Mouse (Mus musculus) neural tube, embryonic 13.5 days (tissue): Measurements from ENCODE around the gene Crispld2. TPM values are rescaled to one million over a fixed set of nuclear protein-coding genes. Genes with fewer than 3 reads are reported as not detected.

Experiments used
- ATAC-seq: fragments of 200-750 bp; cut with Nextera tagmentation; 2 replicates; pipeline ENCODE4 v1.8.0; 2017; ENCODE audit warnings: low read depth, mild to moderate bottlenecking, moderate TSS enrichment, moderate library complexity
- H3K27ac ChIP-seq: fragments of 300-500 bp; sonication (generic); replicated peaks from 2 replicates; pipeline ENCODE4 v1.5.1; 2015; ENCODE audit warnings: moderate library complexity, mild to moderate bottlenecking, inconsistent platforms
- H3K27me3 ChIP-seq: fragments of 300-500 bp; sonication (generic); 2 replicates; pipeline ENCODE4 v1.6.1; 2015; ENCODE audit warnings: mild to moderate bottlenecking, inconsistent platforms
- H3K36me3 ChIP-seq: fragments of 300-500 bp; sonication (generic); 2 replicates; pipeline ENCODE4 v1.6.1; 2015; ENCODE audit warnings: mild to moderate bottlenecking, inconsistent platforms
- H3K4me1 ChIP-seq: fragments of 300-500 bp; sonication (generic); replicated peaks from 2 replicates; pipeline ENCODE4 v1.6.1; 2015; ENCODE audit warnings: inconsistent platforms
- H3K4me2 ChIP-seq: fragments of 300-500 bp; sonication (generic); 2 replicates; pipeline ENCODE4 v1.6.1; 2015; ENCODE audit warnings: inconsistent platforms, mild to moderate bottlenecking, moderate library complexity
- H3K4me3 ChIP-seq: fragments of 300-500 bp; sonication (generic); 2 replicates; pipeline ENCODE4 v1.5.1; 2015; ENCODE audit warnings: mild to moderate bottlenecking, inconsistent platforms
- H3K9ac ChIP-seq: fragments of 300-500 bp; sonication (generic); 2 replicates; pipeline ENCODE4 v1.6.1; 2015; ENCODE audit warnings: moderate library complexity, mild to moderate bottlenecking, inconsistent platforms
- H3K9me3 ChIP-seq: fragments of 300-500 bp; sonication (generic); 2 replicates; pipeline ENCODE4 v1.6.1; 2016; ENCODE audit warnings: inconsistent platforms
- WGBS: fragments of 180-500 bp; shearing (Covaris S2); methylation state at CpG from one replicate; pipeline ENCODE4 v1.1.7; 2015; 5-methylcytosine and 5-hydroxymethylcytosine counted together
- polyA plus RNA-seq: library from polyadenylated mRNA; unstranded; fragments of >200 nt; fragmentation: Nextera tagmentation; extraction: Ambion mirVana; gene quantifications from 2 replicates; pipeline ENCODE4 v1.2.1, GENCODE M21; 2015

Crispld2 gene
- polyA plus RNA-seq, 1 experiment from 2014 or later = 4.3 TPM

- no peak overlapping the region for H3K9ac ChIP-seq
- no peak for ATAC-seq
- no peak overlapping the region for H3K27ac ChIP-seq
- no peaks in the 10 kb centered on the region for H3K36me3 ChIP-seq
- no peak overlapping the region for H3K4me3 ChIP-seq
- H3K27me3 ChIP-seq = no peaks in the 10 kb centered on the region
- WGBS = 86% methylated on average over 3 of the region's 3 CpGs
- no peak overlapping the region for H3K4me2 ChIP-seq
- no peaks in the 10 kb centered on the region for H3K9me3 ChIP-seq
- 0 out of 2 replicates have a peak, but pooled peaks cover 4% of the 10 kb centered on the region for H3K4me1 ChIP-seq
Observed at GRCm38 (mm10) chr8:120054833-120055232, 62.6 kb downstream of the Crispld2 start.

GRCm38 (mm10) chr8:120057078-120057477 lies 64.8 kb downstream of the Crispld2 start:
- ATAC-seq = no peak
- H3K27me3 ChIP-seq = no peaks in the 10 kb centered on the region
- H3K9me3 ChIP-seq = no peaks in the 10 kb centered on the region
- H3K9ac ChIP-seq = no peak overlapping the region
- no peaks in the 10 kb centered on the region for H3K4me1 ChIP-seq
- H3K36me3 ChIP-seq = no peaks in the 10 kb centered on the region
- H3K27ac ChIP-seq = no peak overlapping the region
- H3K4me2 ChIP-seq = no peak overlapping the region
- WGBS = 76% methylated on average over 2 of the region's 2 CpGs
- no peak overlapping the region for H3K4me3 ChIP-seq

GRCm38 (mm10) chr8:120062742-120063141 lies 70.5 kb downstream of the Crispld2 start:
- Histone ChIP-seq H3K4me2 (no peak overlapping the region), H3K27me3 (no peaks in the 10 kb centered on the region), H3K27ac (no peak overlapping the region), H3K9me3 (no peaks in the 10 kb centered on the region), H3K4me3 (no peak overlapping the region), H3K4me1 (no peaks in the 10 kb centered on the region), H3K9ac (no peak overlapping the region), H3K36me3 (no peaks in the 10 kb centered on the region)
- 87% methylated on average over 14 of the region's 14 CpGs for WGBS
- ATAC-seq = no peak

GRCm38 (mm10) chr8:120063326-120063725 lies 71.1 kb downstream of the Crispld2 start:
- H3K36me3 ChIP-seq = no peaks in the 10 kb centered on the region
- H3K4me1 ChIP-seq = 0 out of 2 replicates have a peak, but pooled peaks cover 3% of the 10 kb centered on the region
- no peaks in the 10 kb centered on the region for H3K9me3 ChIP-seq
- H3K9ac ChIP-seq = no peak overlapping the region
- no peak overlapping the region for H3K27ac ChIP-seq
- WGBS = 81% methylated on average over 3 of the region's 3 CpGs
- ATAC-seq = no peak
- no peak overlapping the region for H3K4me2 ChIP-seq
- H3K4me3 ChIP-seq = no peak overlapping the region
- no peaks in the 10 kb centered on the region for H3K27me3 ChIP-seq

- no peak overlapping the region for H3K4me2 ChIP-seq
- H3K27me3 ChIP-seq = no peaks in the 10 kb centered on the region
- H3K4me1 ChIP-seq = 0 out of 2 replicates have a peak, but pooled peaks cover 3% of the 10 kb centered on the region
- H3K4me3 ChIP-seq = no peak overlapping the region
- no peak overlapping the region for H3K9ac ChIP-seq
- H3K36me3 ChIP-seq = no peaks in the 10 kb centered on the region
- no peak for ATAC-seq
- no peak overlapping the region for H3K27ac ChIP-seq
- 88% methylated on average over 8 of the region's 8 CpGs for WGBS
- no peaks in the 10 kb centered on the region for H3K9me3 ChIP-seq
Observed at GRCm38 (mm10) chr8:120065611-120066010, 73.4 kb downstream of the Crispld2 start.

- WGBS = 91% methylated on average over 4 of the region's 4 CpGs
- Histone ChIP-seq H3K9ac (no peak overlapping the region), H3K27ac (no peak overlapping the region)
Observed at GRCm38 (mm10) chr8:120066226-120066625, 74.0 kb downstream of the Crispld2 start.

GRCm38 (mm10) chr8:120067936-120068668 lies 75.9 kb downstream of the Crispld2 start:
- H3K36me3 ChIP-seq = no peaks in the 10 kb centered on the region
- no peaks in the 10 kb centered on the region for H3K27me3 ChIP-seq
- H3K4me2 ChIP-seq = no peak overlapping the region
- no peak overlapping the region for H3K9ac ChIP-seq
- H3K4me1 ChIP-seq = peaks cover 3% of the 10 kb centered on the region; the same call in 1 of the 2 replicates
- H3K27ac ChIP-seq = no peak overlapping the region
- 58% methylated on average over 19 of the region's 19 CpGs for WGBS
- no peak overlapping the region for H3K4me3 ChIP-seq
- no peaks in the 10 kb centered on the region for H3K9me3 ChIP-seq
- no peak for ATAC-seq

More at GRCm38 (mm10) chr8:120066226-120066625, 74.0 kb downstream of the Crispld2 start:
- no peaks in the 10 kb centered on the region for H3K27me3 ChIP-seq
- H3K4me2 ChIP-seq = no peak overlapping the region
- no peaks in the 10 kb centered on the region for H3K9me3 ChIP-seq
- no peak overlapping the region for H3K4me3 ChIP-seq
- no peak for ATAC-seq
- no peaks in the 10 kb centered on the region for H3K36me3 ChIP-seq
- H3K4me1 ChIP-seq = 0 out of 2 replicates have a peak, but pooled peaks cover 3% of the 10 kb centered on the region

- Histone ChIP-seq H3K4me3 (no peak overlapping the region), H3K4me1 (peaks cover 10% of the 10 kb centered on the region), H3K9ac (no peak overlapping the region), H3K36me3 (no peaks in the 10 kb centered on the region), H3K27ac (no peak overlapping the region), H3K27me3 (no peaks in the 10 kb centered on the region), H3K4me2 (no peak overlapping the region), H3K9me3 (no peaks in the 10 kb centered on the region)
- ATAC-seq = peak; percentile 61
- WGBS = 29% methylated on average over 4 of the region's 4 CpGs
Observed at GRCm38 (mm10) chr8:120071684-120072083, 79.4 kb downstream of the Crispld2 start.

GRCm38 (mm10) chr8:120072259-120072658 lies 80.0 kb downstream of the Crispld2 start:
- H3K4me1 ChIP-seq = peaks cover 10% of the 10 kb centered on the region
- H3K27me3 ChIP-seq = no peaks in the 10 kb centered on the region
- no peak overlapping the region for H3K4me2 ChIP-seq
- H3K9me3 ChIP-seq = no peaks in the 10 kb centered on the region
- 60% methylated on average over 9 of the region's 9 CpGs for WGBS
- no peak overlapping the region for H3K4me3 ChIP-seq
- no peak for ATAC-seq
- H3K27ac ChIP-seq = no peak overlapping the region
- H3K36me3 ChIP-seq = no peaks in the 10 kb centered on the region
- no peak overlapping the region for H3K9ac ChIP-seq

GRCm38 (mm10) chr8:120072827-120073226 lies 80.6 kb downstream of the Crispld2 start:
- Histone ChIP-seq H3K9me3 (no peaks in the 10 kb centered on the region), H3K4me2 (no peak overlapping the region), H3K27ac (no peak overlapping the region), H3K36me3 (no peaks in the 10 kb centered on the region), H3K27me3 (no peaks in the 10 kb centered on the region), H3K4me3 (no peak overlapping the region), H3K4me1 (peaks cover 10% of the 10 kb centered on the region), H3K9ac (no peak overlapping the region)
- ATAC-seq = no peak
- WGBS = 83% methylated on average over 8 of the region's 8 CpGs

GRCm38 (mm10) chr8:120074516-120074915 lies 82.3 kb downstream of the Crispld2 start:
- H3K27ac ChIP-seq = no peak overlapping the region
- no peak overlapping the region for H3K9ac ChIP-seq
- H3K4me3 ChIP-seq = no peak overlapping the region
- H3K4me1 ChIP-seq = peaks cover 7% of the 10 kb centered on the region
- 75% methylated on average over 6 of the region's 6 CpGs for WGBS
- H3K36me3 ChIP-seq = no peaks in the 10 kb centered on the region
- H3K9me3 ChIP-seq = no peaks in the 10 kb centered on the region
- H3K4me2 ChIP-seq = no peak overlapping the region
- no peak for ATAC-seq
- no peaks in the 10 kb centered on the region for H3K27me3 ChIP-seq

- Histone ChIP-seq H3K27ac (no peak overlapping the region), H3K4me3 (no peak overlapping the region), H3K4me1 (peaks cover 7% of the 10 kb centered on the region), H3K4me2 (no peak overlapping the region), H3K9ac (0 out of 2 replicates have a peak overlapping the region, but pooled peaks have one; percentile 41), H3K9me3 (no peaks in the 10 kb centered on the region), H3K27me3 (no peaks in the 10 kb centered on the region), H3K36me3 (peaks cover 6% of the 10 kb centered on the region)
- WGBS = 62% methylated on average over 6 of the region's 6 CpGs
- no peak for ATAC-seq
Observed at GRCm38 (mm10) chr8:120075347-120075746, 83.1 kb downstream of the Crispld2 start.
